Mouse (Mus musculus): ENCODE results near the gene Prox1. TPM values are rescaled to one million over a fixed set of nuclear protein-coding genes. Genes with fewer than 3 reads are reported as not detected.
A peak's percentile ranks its signal among the peaks of the same experiment; 100 is the strongest.

Gene Prox1
- total RNA-seq, 2 experiments from 2014 or later, result 7.9 to 8.3 TPM

- no peak for DNase-seq (ENCODE audit: extremely low spot score in 1 of 2, low spot score in 2 of 2)
- intact Hi-C loops (cut with DNase I), result no loop called here
Observed at GRCm38 (mm10) chr1:190115985-190116384, 54.5 kb downstream of the Prox1 start.

- DNase-seq (ENCODE audit: extremely low spot score in 1 of 2, low spot score in 2 of 2), result no peak
- intact Hi-C loops (cut with DNase I), result no loop called here
Observed at GRCm38 (mm10) chr1:190111741-190112140, 58.8 kb downstream of the Prox1 start.

- intact Hi-C loops (cut with DNase I), result no loop called here
- DNase-seq (ENCODE audit: extremely low spot score in 1 of 2, low spot score in 2 of 2), result no peak
Observed at GRCm38 (mm10) chr1:190107587-190107986, 62.9 kb downstream of the Prox1 start.

GRCm38 (mm10) chr1:190106674-190107420 lies 63.7 kb downstream of the Prox1 start:
- DNase-seq (ENCODE audit: extremely low spot score in 1 of 2, low spot score in 2 of 2), result no peak
- intact Hi-C loops (cut with DNase I), result no loop called here

- intact Hi-C loops (cut with DNase I), result no loop called here
- DNase-seq (ENCODE audit: extremely low spot score in 1 of 2, low spot score in 2 of 2), result no peak
Observed at GRCm38 (mm10) chr1:190106060-190106459, 64.5 kb downstream of the Prox1 start.

- DNase-seq (ENCODE audit: extremely low spot score in 1 of 2, low spot score in 2 of 2), result no peak
- intact Hi-C loops (cut with DNase I), result no loop called here
Observed at GRCm38 (mm10) chr1:190093326-190093725, 77.2 kb downstream of the Prox1 start.

- DNase-seq (ENCODE audit: extremely low spot score in 1 of 2, low spot score in 2 of 2), result peak in 1 of 2 experiments; percentile 3
- intact Hi-C loops (cut with DNase I), result no loop called here
Observed at GRCm38 (mm10) chr1:190092076-190092475, 78.4 kb downstream of the Prox1 start.

- intact Hi-C loops (cut with DNase I), result no loop called here
- DNase-seq (ENCODE audit: extremely low spot score in 1 of 2, low spot score in 2 of 2), result no peak
Observed at GRCm38 (mm10) chr1:190088929-190089328, 81.6 kb downstream of the Prox1 start.

- intact Hi-C loops (cut with DNase I), result no loop called here
- no peak for DNase-seq (ENCODE audit: extremely low spot score in 1 of 2, low spot score in 2 of 2)
Observed at GRCm38 (mm10) chr1:190085703-190086102, 84.8 kb downstream of the Prox1 start.

GRCm38 (mm10) chr1:190079643-190080275 lies 90.8 kb downstream of the Prox1 start:
- no peak for DNase-seq (ENCODE audit: extremely low spot score in 1 of 2, low spot score in 2 of 2)
- intact Hi-C loops (cut with DNase I), result no loop called here

- DNase-seq (ENCODE audit: extremely low spot score in 1 of 2, low spot score in 2 of 2), result peak in 1 of 2 experiments; percentile 13
- intact Hi-C loops (cut with DNase I), result no loop called here
Observed at GRCm38 (mm10) chr1:190076601-190077000, 93.9 kb downstream of the Prox1 start.

Other genes with a start within 250 kb of the Prox1 start
- gene Smyd2, start 248.4 kb downstream of the Prox1 start, total RNA-seq (2021), result 100 to 1,000 TPM; 127 to 133 TPM